Mouse (Mus musculus) frontal cortex, adult 2 months (tissue): ENCODE data around the gene Enox1. TPM values are rescaled to one million over a fixed set of nuclear protein-coding genes. Genes with fewer than 3 reads are reported as not detected.
A peak's percentile ranks its signal among the peaks of the same experiment; 100 is the strongest.

ENCODE experiments used
- DNase-seq, 2 experiments: peaks; one replicate each; pipeline ENCODE4 v3.0.0; 2022; ENCODE audit warnings: low spot score in 1 of 2; ENCODE audit errors: extremely low spot score in 1 of 2
- polyA plus RNA-seq: library from polyadenylated mRNA; depleted of rRNA; stranded (reverse); fragments of >200 nt; gene quantifications from 2 replicates; pipeline ENCODE4 v1.2.3, GENCODE M21; 2012

Gene Enox1
- polyA plus RNA-seq, 1 experiment: 23.8 TPM

DNA sequence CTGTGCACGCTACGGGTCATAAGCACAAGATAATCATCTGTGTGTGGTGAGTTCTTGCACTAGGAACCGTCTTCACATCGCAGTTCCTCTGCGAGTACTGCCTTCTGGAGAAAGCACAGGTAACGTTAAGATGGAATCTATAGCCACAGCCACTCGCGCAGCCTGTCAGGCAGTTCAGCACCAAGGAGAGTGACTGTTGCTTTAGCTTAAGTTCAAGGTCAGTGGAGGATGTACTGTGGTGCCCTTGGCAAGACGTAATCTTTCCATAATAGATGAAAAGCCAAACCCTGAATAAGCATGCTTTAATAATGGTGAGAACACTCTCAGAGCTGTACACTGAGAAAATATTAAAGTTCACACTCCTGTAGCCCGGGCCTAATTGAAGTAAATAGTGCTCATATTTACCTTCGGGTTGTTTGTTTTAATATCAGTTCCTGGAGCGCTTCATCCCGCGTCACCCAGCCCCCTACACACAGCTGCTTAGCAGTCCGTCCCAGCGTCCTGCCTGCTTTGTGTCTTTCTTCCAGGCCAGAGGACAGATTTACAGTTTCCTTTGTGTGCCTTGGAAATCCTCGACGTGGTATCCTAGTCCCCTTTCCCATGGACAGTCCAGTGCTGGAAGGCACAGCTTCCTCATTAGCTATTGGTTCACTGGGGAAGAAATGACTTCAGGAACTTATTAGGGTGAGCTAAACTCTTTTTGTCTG, 38.9 kb downstream of the Enox1 start:
- no peak for DNase-seq

DNA sequence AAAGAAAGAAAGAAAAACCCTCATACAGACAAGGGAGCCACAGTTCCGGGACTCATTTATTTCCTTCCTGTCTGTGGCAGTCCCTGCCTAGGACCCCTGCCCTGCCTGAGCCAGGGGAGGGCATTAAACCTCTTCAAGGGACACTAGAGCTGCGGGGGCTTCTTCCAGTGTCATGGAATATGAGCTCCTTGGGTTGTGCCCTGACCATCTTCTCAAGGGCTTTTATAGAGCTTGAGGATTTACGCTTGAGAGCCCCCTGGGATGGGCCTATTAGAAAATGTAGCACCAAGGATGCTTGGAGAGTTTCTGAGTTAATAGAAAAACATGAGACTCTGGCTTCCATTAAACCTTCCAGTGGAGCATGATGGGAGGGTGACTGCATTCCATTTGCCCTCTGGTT, 39.7 kb downstream of the Enox1 start:
- no peak for DNase-seq

GRCm38 (mm10) chr14:77197414-77197915, 40.9 kb downstream of the Enox1 start:
- no peak for DNase-seq

DNA sequence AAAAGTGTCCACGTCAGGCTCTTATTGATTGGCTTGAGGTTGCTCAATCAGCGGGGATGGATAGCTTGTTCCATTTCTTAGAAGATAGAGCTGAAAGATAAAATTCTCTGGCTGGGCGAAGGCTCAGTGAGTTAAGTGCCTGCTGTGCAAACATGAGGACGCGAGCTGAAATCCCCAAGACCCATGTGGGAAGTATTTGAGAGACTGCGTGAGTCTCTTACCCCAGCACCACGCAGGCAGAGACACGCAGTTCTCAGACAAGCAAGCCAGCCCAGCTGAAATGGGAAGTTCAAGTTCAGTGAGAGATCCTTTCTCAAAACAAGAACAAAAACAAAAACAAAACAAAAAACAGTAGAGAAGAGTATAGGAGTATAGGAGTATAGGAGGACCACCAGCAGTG, 54.3 kb downstream of the Enox1 start:
- DNase-seq: no peak

DNA sequence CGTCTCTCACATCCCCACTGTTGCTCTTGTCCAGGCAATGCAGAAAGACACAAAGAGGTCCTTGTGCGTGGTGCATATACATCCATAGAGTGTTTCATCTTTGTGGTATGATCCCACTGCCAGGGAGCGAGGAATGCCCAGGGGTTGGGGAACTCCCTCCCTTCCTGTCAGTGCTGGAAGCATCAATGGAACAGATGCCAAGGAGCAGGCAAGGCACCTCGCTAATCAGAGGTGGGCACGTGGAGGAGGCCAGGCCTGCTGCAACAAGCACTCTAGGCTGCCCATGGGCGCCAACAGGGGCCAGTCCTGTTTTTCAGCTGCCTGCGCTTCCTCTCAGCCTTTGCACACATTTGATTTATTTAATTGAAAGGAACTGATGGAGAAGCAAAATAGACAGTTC, 56.6 kb downstream of the Enox1 start:
- DNase-seq: no peak

GRCm38 (mm10) chr14:77214848-77215247, 58.3 kb downstream of the Enox1 start:
- DNase-seq: peak in 1 of 2 experiments; percentile 64

DNA sequence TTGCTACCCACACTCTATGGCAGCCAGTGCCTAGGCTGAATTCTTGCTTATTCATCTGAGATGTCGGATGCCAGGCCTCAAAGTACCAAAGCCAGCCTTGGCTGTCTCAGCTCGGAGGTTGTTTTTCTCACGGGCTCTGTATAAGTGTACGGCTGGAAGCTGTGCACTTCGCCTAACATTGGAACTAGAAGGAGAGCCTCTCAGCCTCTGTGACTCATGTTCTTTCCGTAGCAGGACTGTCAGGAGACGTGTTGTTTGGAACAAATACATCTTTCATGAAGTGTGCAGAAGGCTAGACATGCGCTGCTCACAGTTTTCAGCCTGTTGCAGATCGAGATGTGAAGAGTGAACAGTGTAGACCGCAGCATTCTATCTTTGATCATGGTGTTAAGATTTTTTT, 68.8 kb downstream of the Enox1 start:
- DNase-seq: peak; percentile 69 to 75

DNA sequence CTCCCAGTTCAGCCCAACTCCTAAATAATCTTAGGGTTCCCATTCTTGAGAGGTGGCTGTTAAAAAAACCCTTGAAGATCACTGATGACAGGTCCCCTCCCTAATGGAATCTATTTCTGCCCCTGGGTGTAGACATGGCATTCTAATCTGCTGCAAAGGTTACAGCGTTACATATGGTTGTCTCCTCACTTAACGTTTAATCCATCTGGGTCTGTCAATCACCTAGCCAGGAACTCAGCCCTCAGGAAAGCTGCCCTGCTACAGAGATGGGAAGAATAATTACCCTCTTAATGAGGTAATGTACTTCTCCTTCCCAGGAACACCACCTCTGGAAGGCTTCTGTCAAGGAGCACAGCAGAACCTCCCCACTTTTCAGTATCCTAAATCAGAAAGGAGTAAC, 82.2 kb downstream of the Enox1 start:
- DNase-seq: no peak

GRCm38 (mm10) chr14:77239360-77239759, 82.8 kb downstream of the Enox1 start:
- no peak for DNase-seq

DNA sequence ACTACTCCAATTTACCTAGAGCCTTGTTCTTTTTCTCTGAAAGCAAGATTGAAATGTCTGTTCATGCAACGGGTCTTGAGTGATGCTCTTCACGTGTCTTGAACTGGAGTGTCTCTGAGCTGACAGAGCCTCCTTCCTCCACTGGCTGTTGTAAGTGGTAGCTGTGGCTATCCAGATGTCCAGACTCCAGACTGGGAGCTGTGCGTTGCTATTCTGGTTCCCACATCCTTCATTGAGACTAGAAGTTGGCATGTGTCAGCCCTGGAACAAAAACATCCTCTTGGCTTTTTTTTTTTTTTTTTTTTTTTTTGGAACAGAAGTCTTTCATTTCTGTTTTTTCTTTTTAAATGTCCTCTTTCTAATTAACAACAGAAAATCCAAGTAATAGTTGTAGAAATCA, 90.4 kb downstream of the Enox1 start:
- DNase-seq: no peak

GRCm38 (mm10) chr14:77248426-77248825, 91.9 kb downstream of the Enox1 start:
- DNase-seq: peak; percentile 4 to 51

GRCm38 (mm10) chr14:77248946-77249345, 92.4 kb downstream of the Enox1 start:
- DNase-seq: no peak

GRCm38 (mm10) chr14:77250652-77251238, 94.2 kb downstream of the Enox1 start:
- no peak for DNase-seq

DNA sequence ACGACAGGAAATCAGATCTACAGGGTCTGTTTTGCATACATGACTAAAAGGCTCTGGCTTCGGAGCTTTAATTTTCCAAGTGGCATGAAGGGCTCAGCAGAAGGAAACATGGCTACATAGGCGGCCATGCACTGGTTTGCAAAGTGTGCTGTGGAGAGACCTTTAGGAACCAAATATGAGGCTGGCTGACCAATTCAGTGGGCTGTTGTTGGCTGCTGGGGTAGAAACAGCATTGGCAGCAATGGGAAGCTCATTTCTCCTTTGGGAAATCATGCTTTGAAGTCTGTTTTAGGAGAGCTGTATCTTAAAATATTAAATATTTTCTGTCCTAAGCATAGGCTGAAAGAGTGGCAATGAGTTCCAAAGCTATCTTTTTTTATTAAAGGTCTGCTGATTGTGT, 98.6 kb downstream of the Enox1 start:
- no peak for DNase-seq

DNA sequence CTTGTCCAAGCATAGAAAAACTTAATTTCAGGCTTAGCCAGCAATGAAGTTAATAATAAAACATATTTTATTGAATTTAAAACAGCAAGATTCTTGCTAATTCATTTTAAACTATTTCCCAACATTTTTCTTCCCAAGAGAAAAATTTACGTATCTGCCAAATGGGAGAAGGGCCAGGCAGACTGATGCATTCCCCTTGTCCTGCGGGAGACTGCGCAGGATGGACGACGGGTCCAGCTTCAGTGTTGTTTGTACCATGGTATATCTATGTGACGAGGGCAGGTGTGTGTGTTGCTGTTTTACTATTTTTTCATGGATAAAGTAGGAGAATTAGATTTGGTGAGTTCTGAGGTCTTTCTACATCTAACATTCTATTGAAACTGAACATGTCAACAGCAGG, 99.1 kb downstream of the Enox1 start:
- DNase-seq: no peak

GRCm38 (mm10) chr14:77256943-77257342, 100.4 kb downstream of the Enox1 start:
- no peak for DNase-seq

DNA sequence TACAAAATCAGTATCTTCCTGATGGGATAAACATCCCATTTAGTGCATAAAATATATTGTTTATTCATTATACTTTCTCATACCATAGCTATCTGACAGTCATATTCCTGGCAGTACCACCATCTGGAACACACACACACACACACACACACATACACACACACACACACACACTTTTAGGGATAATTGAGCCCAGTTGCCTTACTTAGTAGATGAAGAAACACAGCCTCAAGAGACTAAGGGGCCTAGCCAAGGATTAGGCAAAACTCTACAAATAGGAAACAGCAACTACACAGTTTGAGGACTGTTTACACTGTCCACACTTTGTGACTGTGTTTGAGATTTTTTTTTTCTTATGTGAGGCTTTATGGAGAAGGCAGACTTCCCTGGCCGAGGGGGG, 100.9 kb downstream of the Enox1 start:
- no peak for DNase-seq

GRCm38 (mm10) chr14:77258186-77258585, 101.6 kb downstream of the Enox1 start:
- no peak for DNase-seq

GRCm38 (mm10) chr14:77259686-77260085, 103.1 kb downstream of the Enox1 start:
- no peak for DNase-seq

- DNase-seq: no peak
These were observed 103.5 kb downstream of the Enox1 start for GRCm38 (mm10) chr14:77260107-77260506.

GRCm38 (mm10) chr14:77266805-77267771, 110.5 kb downstream of the Enox1 start:
- no peak for DNase-seq
